Mouse (Mus musculus) spleen, adult 18-20 months (tissue): ENCODE results near the gene Ccl22.
A peak's percentile ranks its signal among the peaks of the same experiment; 100 is the strongest.

Experiments used
- DNase-seq, 2 experiments: peaks; one replicate each; pipeline ENCODE4 v3.0.0; 2022; ENCODE audit warnings: mixed read lengths in 2 of 2

Gene Ccl22

GRCm38 (mm10) chr8:94745476-94746184, at the start of gene Ccl22:
Gene Ccl22, plus strand, starts transcription at chr8:94745590.
- no peak for DNase-seq

GRCm38 (mm10) chr8:94695994-94696384, 49.4 kb upstream of the Ccl22 start, which contains the start of gene Pllp:
Gene Pllp, minus strand, starts transcription at chr8:94696278.
- peak; percentile 12 to 42 for DNase-seq

- no peak for DNase-seq
Observed at GRCm38 (mm10) chr8:94696566-94696965, 48.8 kb upstream of the Ccl22 start.

- no peak for DNase-seq
Observed at GRCm38 (mm10) chr8:94697956-94698355, 47.4 kb upstream of the Ccl22 start.

GRCm38 (mm10) chr8:94699366-94699765, 46.0 kb upstream of the Ccl22 start:
- no peak for DNase-seq

- DNase-seq, result no peak
Observed at GRCm38 (mm10) chr8:94700421-94700935, 44.9 kb upstream of the Ccl22 start.

GRCm38 (mm10) chr8:94702156-94702555, 43.2 kb upstream of the Ccl22 start:
- DNase-seq, result no peak

- peak; percentile 66 to 78 for DNase-seq
Observed at GRCm38 (mm10) chr8:94702844-94703813, 42.3 kb upstream of the Ccl22 start.

- DNase-seq, result peak; percentile 92 to 98
Observed at GRCm38 (mm10) chr8:94703972-94704668, 41.3 kb upstream of the Ccl22 start.

GRCm38 (mm10) chr8:94704669-94704984, 40.8 kb upstream of the Ccl22 start:
- DNase-seq, result no peak

GRCm38 (mm10) chr8:94705581-94706245, 39.7 kb upstream of the Ccl22 start:
- no peak for DNase-seq

- no peak for DNase-seq
Observed at GRCm38 (mm10) chr8:94706732-94707395, 38.5 kb upstream of the Ccl22 start.

- DNase-seq, result no peak
Observed at GRCm38 (mm10) chr8:94710336-94710735, 35.1 kb upstream of the Ccl22 start.

- no peak for DNase-seq
Observed at GRCm38 (mm10) chr8:94711160-94711718, 34.2 kb upstream of the Ccl22 start.

- no peak for DNase-seq
Observed at GRCm38 (mm10) chr8:94714556-94714955, 30.8 kb upstream of the Ccl22 start.

- no peak for DNase-seq
Observed at GRCm38 (mm10) chr8:94715871-94716270, 29.5 kb upstream of the Ccl22 start.

GRCm38 (mm10) chr8:94716841-94717240, 28.5 kb upstream of the Ccl22 start:
- DNase-seq, result no peak

GRCm38 (mm10) chr8:94725998-94726397, 19.4 kb upstream of the Ccl22 start:
- DNase-seq, result no peak

- no peak for DNase-seq
Observed at GRCm38 (mm10) chr8:94729301-94729700, 16.1 kb upstream of the Ccl22 start.

- DNase-seq, result no peak
Observed at GRCm38 (mm10) chr8:94733821-94734465, 11.4 kb upstream of the Ccl22 start.
